In the genomic region with DNA sequence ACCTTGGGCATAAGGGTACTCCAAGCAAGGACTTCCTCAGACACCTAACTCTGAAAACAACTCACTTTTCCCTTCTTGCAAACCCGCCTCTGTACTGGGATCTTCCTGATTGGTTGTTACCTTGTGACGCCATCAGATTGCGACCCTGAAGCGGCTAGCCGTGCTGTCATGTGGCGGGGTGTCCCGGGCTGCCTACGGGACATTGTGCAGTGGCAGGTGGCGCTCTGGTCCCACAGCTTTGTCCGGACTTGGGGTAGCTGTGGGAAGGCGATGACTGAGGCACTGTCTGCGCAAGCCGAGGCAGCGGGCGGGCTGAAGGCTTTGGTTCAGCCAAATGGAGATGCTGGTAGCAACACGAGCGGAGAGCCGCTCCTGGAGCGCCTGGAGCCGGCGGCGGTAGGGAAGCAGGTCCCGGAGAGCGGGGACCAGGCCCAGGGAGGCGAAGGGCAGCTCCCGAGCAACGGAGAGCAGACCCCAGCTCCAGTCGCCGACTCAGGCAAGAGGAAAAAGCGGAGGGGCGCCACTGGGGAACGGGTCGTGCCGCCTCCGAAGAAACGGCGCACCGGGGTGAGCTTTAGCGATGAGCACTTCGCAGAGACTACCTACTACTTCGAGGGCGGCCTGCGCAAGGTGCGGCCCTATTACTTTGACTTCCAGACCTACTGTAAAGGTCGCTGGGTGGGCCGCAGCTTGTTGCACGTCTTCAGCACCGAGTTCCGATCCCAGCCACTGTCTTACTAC, we compare ENCODE assay signal across 2 mouse cellular contexts.
A peak's percentile ranks its signal among the peaks of the same experiment; 100 is the strongest.
TF ChIP-seq lines count a peak whose summit lies in the region.

Gene Rpusd2 (plus strand): TSS at position 135 of the 741 bp plus-strand sequence.

TF ChIP-seq in C2C12, 6 proteins besides CTCF, POLR2A, EP300 and RAD21 (continued from another document):
- TF ChIP-seq MAX (IDR thresholded peaks at IDR 0.05): peak; percentile 94

TF ChIP-seq in myocyte, 11 proteins besides CTCF, POLR2A, EP300 and RAD21 (continued from another document):
- peak; percentile 5 for TF ChIP-seq REST (IDR thresholded peaks at IDR 0.05; ENCODE audit: insufficient read depth, insufficient read length)
- TF ChIP-seq MYOD1 (IDR thresholded peaks at IDR 0.05; ENCODE audit: control insufficient read depth in 1 of 3, insufficient read length in 2 of 3, low read depth in 2 of 3): peak in 2 of 3 experiments; percentile 59 to 82
- peak; percentile 86 for TF ChIP-seq POLR2AphosphoS2 (IDR thresholded peaks at IDR 0.05; ENCODE audit: insufficient read length, low read depth)
- peak; percentile 88 for TF ChIP-seq MAX (IDR thresholded peaks at IDR 0.05; ENCODE audit: low read depth)
- peak; percentile 69 for TF ChIP-seq SRF (IDR thresholded peaks at IDR 0.05; ENCODE audit: control insufficient read depth, insufficient read length, low read depth)
- TF ChIP-seq E2F4 (IDR thresholded peaks at IDR 0.05; ENCODE audit: insufficient read depth): peak; percentile 92
- peak; percentile 78 for TF ChIP-seq USF1 (IDR thresholded peaks at IDR 0.05; ENCODE audit: low read depth)
